Mouse (Mus musculus): ENCODE results near the gene Kcnb1. TPM values are rescaled to one million over a fixed set of nuclear protein-coding genes. Genes with fewer than 3 reads are reported as not detected.

Gene Kcnb1
- polyA plus RNA-seq, 1 experiment from 2014 or later = 0.24 TPM

DNA sequence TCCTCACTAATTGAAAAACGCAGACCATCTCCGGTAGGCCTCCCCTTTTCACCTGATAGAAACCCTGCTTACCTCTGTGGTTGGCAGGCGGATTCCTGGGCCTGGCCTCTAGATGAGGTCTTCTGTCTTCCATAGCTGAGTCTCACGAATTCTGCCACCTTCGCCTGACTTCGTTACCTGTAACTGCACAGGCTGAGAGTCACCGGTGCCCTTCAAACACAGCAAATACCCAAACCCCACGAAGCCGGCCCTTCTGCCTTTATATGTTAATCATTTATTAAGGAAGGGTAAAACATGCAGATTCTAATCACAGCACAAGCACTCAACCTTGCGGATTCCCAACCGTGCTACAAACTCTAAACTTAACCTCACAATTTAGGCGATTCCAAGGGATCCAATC, 130.0 kb downstream of the Kcnb1 start:
- H3K4me3 ChIP-seq = no peak overlapping the region
- peaks cover 23% of the 10 kb centered on the region for H3K4me1 ChIP-seq (replicated peaks)
- 0 out of 2 replicates have a peak overlapping the region, but pooled peaks have one; percentile 14 for H3K9ac ChIP-seq
- no peak overlapping the region for H3K27ac ChIP-seq (ENCODE audit: poor library complexity, severe bottlenecking)
- 67% methylated on average over 12 of the region's 12 CpGs for WGBS
- H3K9me3 ChIP-seq (replicated peaks) = no peaks in the 10 kb centered on the region
- no peaks in the 10 kb centered on the region for H3K27me3 ChIP-seq (replicated peaks)
- no peak overlapping the region for H3K4me2 ChIP-seq
- H3K36me3 ChIP-seq = peaks cover 47% of the 10 kb centered on the region
- no peak for ATAC-seq (ENCODE audit: insufficient number of reproducible peaks, low FRiP score)

DNA sequence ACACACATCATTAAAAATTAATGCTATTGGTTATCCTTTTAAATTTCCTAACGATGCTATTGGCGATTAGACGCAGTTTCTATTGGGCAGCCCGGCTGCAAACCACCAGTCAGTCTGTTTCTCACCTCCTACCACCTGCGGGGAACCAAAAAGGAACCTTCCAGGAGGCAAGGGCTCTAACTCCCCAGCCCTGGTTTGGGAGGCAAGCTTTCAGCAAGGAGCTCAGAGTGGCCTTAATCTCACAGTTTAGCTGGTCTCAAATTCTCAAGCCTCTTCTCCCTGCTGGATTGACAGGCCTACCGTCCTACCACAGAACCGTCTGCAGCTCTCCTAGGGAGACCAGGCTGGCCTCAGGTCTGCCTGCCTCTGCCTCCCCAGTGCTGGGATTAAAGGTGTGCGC, 130.4 kb downstream of the Kcnb1 start:
- 0 out of 2 replicates have a peak overlapping the region, but pooled peaks have one; percentile 14 for H3K9ac ChIP-seq
- 49% methylated on average over 8 of the region's 8 CpGs for WGBS
- H3K4me2 ChIP-seq = no peak overlapping the region
- no peak overlapping the region for H3K27ac ChIP-seq (ENCODE audit: poor library complexity, severe bottlenecking)
- no peak for ATAC-seq (ENCODE audit: insufficient number of reproducible peaks, low FRiP score)
- H3K36me3 ChIP-seq = peaks cover 47% of the 10 kb centered on the region
- no peak overlapping the region for H3K4me3 ChIP-seq
- peaks cover 19% of the 10 kb centered on the region for H3K4me1 ChIP-seq (replicated peaks)
- no peaks in the 10 kb centered on the region for H3K9me3 ChIP-seq (replicated peaks)
- H3K27me3 ChIP-seq (replicated peaks) = no peaks in the 10 kb centered on the region

DNA sequence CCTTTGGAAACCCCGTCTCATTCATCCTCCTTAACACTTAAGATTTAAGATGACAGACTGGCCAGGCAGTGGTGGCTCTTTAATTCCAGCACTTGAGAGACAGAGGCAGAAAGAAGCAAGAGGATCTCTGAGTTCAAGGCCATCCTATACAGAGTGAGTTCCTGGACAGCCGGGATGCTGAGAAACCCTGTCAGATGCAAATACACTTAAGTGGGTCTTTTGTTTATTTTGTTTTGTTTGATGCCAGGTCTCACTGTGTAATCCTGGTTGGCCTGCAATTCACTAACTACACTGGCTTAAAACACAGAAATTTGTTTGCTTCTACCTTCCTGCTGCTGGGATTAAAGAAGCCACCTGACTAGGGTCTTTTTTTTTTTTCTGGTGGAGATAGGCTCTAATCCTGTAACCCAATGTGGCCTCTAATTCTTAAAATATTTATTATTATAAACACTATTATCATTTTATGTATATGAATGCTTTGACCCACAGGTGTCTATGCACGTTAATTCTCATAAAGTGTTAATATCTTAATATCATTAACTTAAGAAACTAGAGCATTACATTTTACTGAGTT, 131.1 kb downstream of the Kcnb1 start:
- H3K4me2 ChIP-seq = no peak overlapping the region
- H3K9ac ChIP-seq = no peak overlapping the region
- no peak overlapping the region for H3K27ac ChIP-seq (ENCODE audit: poor library complexity, severe bottlenecking)
- peaks cover 18% of the 10 kb centered on the region for H3K4me1 ChIP-seq (replicated peaks)
- WGBS = 65% methylated on average over 3 of the region's 3 CpGs
- H3K9me3 ChIP-seq (replicated peaks) = no peaks in the 10 kb centered on the region
- H3K4me3 ChIP-seq = no peak overlapping the region
- ATAC-seq (ENCODE audit: insufficient number of reproducible peaks, low FRiP score) = no peak
- peaks cover 48% of the 10 kb centered on the region for H3K36me3 ChIP-seq
- no peaks in the 10 kb centered on the region for H3K27me3 ChIP-seq (replicated peaks)

DNA sequence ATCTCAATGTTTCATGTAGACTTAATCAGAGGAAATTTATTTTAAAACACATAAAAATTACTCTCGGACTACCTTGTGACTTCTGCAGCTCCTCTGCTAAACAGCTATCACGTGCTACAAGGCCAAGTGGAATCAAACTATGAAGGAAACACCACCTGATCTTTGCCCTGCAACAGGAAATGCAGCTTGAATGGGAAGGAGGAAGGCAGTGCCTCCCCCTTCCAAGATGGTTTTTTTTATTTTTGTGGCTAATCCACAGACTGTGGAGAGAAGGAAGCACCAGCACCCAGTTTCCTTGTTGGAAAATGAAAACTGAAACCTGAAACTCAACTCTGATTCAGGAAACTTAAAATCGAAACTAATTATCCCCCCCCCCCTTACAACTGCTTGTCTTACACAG, 131.8 kb downstream of the Kcnb1 start:
- no peak overlapping the region for H3K4me3 ChIP-seq
- H3K4me2 ChIP-seq = no peak overlapping the region
- no peak overlapping the region for H3K9ac ChIP-seq
- peaks cover 50% of the 10 kb centered on the region for H3K36me3 ChIP-seq
- ATAC-seq (ENCODE audit: insufficient number of reproducible peaks, low FRiP score) = no peak
- no peak overlapping the region for H3K27ac ChIP-seq (ENCODE audit: poor library complexity, severe bottlenecking)
- no peaks in the 10 kb centered on the region for H3K9me3 ChIP-seq (replicated peaks)
- 59% methylated on average over 3 of the region's 3 CpGs for WGBS
- H3K27me3 ChIP-seq (replicated peaks) = no peaks in the 10 kb centered on the region
- peaks cover 24% of the 10 kb centered on the region for H3K4me1 ChIP-seq (replicated peaks)

DNA sequence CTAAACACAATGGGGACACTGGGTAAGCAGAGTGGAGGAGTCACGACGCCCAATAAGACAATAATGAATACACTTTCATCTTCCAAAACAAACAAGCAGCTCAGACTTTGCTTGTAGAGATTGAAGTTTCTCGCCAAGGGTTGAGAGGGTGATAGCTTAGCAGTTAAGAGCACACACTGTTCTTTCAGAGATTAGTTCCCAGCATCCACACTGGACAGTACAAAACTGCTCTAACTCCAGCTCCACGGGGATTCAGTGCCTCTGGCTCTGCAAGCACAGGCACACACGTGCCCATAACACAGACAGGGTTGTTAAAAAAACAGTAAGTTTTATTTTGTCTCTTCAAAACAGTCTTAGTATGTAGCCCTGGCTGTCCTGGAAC, 133.0 kb downstream of the Kcnb1 start:
- Histone ChIP-seq H3K4me3 (no peak overlapping the region), H3K36me3 (peaks cover 58% of the 10 kb centered on the region), H3K27me3 (replicated peaks) (no peaks in the 10 kb centered on the region), H3K9me3 (replicated peaks) (no peaks in the 10 kb centered on the region), H3K4me1 (replicated peaks) (peaks cover 28% of the 10 kb centered on the region), H3K4me2 (no peak overlapping the region), H3K27ac (ENCODE audit: poor library complexity, severe bottlenecking) (no peak overlapping the region), H3K9ac (no peak overlapping the region)
- no peak for ATAC-seq (ENCODE audit: insufficient number of reproducible peaks, low FRiP score)
- 83% methylated on average over 5 of the region's 5 CpGs for WGBS

DNA sequence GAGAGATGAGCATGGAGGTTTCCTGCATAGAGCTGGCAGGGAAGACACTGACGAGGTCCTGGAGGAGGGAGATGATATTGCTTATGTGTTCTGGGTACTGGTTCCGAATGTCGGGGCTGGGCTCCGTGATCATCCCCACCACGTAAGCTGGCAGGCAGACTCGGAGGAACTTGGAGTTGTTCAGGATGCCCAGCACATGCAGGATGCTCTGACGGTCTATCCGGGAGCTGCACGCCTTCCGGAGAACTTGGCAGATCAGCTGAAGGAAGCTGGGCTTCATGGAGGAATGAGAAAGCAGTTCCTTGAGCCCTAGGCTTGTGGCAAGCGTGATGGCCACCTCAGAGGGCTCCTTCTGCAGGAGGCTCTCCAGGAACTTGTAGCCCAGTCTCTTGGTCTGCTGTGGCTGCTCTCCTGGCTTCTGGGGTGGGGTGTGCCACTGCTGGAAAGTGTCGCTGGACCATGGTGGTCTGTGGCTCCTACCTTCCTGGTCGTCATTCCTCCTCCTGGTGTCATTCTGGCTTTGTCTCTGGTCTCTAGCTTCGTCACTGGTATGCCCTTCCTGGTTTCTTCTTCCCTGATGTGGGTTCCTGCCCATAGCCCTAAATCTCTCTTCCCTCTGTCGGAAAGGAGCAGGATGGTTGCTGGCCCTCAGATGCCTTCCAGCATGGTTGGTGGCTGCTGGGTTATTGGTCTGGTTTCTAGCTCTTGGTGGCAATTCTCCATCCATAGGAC, 133.6 kb downstream of the Kcnb1 start:
- no peak overlapping the region for H3K4me3 ChIP-seq
- 95% methylated on average over 15 of the region's 15 CpGs for WGBS
- H3K4me2 ChIP-seq = no peak overlapping the region
- H3K27me3 ChIP-seq (replicated peaks) = no peaks in the 10 kb centered on the region
- H3K27ac ChIP-seq (ENCODE audit: poor library complexity, severe bottlenecking) = no peak overlapping the region
- no peak for ATAC-seq (ENCODE audit: insufficient number of reproducible peaks, low FRiP score)
- peaks cover 64% of the 10 kb centered on the region for H3K36me3 ChIP-seq
- H3K4me1 ChIP-seq (replicated peaks) = peaks cover 23% of the 10 kb centered on the region
- no peak overlapping the region for H3K9ac ChIP-seq
- H3K9me3 ChIP-seq (replicated peaks) = no peaks in the 10 kb centered on the region

DNA sequence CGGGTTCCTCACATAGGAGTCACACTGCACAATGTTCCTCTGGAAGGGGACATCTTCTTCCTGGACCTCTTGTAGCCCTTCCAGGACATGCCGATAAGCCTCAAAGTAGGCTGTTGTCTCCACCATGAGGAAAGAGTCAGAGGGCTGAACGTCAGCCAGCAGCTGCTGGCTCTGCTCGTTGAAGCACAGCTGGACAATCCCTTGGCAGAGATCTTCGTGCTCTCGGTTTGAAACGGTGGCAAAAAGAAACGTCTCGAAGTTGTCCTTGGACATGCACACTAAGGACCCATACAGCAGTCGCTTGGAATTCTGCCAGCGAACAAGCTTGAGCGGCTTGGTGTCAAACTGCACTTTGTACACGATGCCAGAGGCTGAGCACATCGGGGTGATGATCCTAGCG, 134.6 kb downstream of the Kcnb1 start:
- ATAC-seq (ENCODE audit: insufficient number of reproducible peaks, low FRiP score) = no peak
- Histone ChIP-seq H3K9me3 (replicated peaks) (no peaks in the 10 kb centered on the region), H3K4me2 (no peak overlapping the region), H3K27ac (ENCODE audit: poor library complexity, severe bottlenecking) (no peak overlapping the region), H3K36me3 (peaks cover 71% of the 10 kb centered on the region), H3K27me3 (replicated peaks) (no peaks in the 10 kb centered on the region), H3K4me1 (replicated peaks) (peaks cover 15% of the 10 kb centered on the region), H3K4me3 (no peak overlapping the region), H3K9ac (no peak overlapping the region)
- 90% methylated on average over 15 of the region's 15 CpGs for WGBS

DNA sequence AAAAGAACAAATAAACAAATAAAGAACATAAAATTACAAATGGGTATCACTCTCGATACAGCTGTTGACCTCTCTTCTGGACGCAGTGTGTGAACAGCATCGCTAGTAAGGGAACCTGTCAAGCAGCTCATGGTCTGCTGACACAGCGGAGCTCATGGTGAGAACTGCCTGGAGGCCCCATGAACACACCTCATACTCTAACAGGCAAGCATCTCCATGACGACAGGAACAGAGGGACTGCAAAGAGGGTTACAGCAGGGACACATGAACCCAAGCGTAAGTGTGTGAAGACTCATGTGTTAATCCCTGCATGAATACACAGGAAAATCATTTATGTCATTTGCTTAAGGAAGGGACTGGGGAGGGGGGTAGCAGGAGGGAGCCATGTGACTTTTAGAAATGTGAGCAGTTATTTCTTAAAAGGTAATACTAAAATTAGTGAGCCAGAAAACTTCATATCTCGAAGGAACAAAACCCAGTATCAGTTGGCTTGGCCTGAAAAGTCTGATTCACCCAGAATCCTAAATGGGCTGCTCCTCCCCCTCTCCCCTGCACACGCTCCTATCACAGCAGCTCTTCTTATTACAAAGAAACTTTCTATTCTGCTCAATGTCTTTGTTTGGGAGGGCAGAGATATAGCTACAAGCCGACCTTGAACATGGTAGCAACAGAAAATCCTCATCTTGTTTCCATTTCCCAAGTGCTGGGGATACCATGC, 136.7 kb downstream of the Kcnb1 start:
- 70% methylated on average over 9 of the region's 9 CpGs for WGBS
- Histone ChIP-seq H3K4me2 (no peak overlapping the region), H3K27ac (ENCODE audit: poor library complexity, severe bottlenecking) (0 out of 2 replicates have a peak overlapping the region, but pooled peaks have one; percentile 25), H3K9me3 (replicated peaks) (no peaks in the 10 kb centered on the region), H3K9ac (no peak overlapping the region), H3K27me3 (replicated peaks) (no peaks in the 10 kb centered on the region), H3K4me1 (replicated peaks) (peaks cover 21% of the 10 kb centered on the region), H3K36me3 (peaks cover 79% of the 10 kb centered on the region), H3K4me3 (no peak overlapping the region)
- no peak for ATAC-seq (ENCODE audit: insufficient number of reproducible peaks, low FRiP score)

DNA sequence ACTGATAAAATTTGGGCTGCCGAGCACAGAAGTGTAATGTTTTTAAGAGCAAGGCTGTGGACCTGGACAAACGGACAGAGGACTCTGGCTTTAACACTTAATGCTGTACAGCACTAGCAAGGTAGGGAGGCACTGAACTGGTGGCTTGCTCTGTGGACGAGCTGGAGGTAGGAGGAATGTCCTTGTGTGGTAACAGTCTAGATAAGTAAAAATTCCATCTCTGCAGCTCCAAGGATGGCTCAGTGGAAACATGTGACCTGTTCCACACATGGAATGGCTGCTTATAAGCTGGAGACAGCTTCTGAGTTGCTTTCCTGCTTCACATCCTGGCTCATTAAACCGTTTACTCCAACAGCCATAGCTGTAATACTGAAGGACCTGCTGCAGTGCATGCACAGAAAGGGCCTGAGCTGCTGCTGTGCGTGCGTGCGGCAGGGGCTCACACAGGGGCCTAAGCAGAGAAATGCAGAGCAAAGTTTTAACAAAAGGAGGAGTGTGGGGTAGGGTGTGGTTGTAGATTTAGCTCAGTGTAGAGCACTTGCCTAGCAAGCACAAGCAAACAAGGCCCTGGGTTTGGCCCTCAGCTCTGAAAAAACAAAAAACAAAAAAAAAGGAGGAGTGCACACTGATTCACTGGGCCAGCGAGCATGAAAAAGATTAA, 141.1 kb downstream of the Kcnb1 start:
- no peaks in the 10 kb centered on the region for H3K27me3 ChIP-seq (replicated peaks)
- H3K4me2 ChIP-seq = 0 out of 2 replicates have a peak overlapping the region, but pooled peaks have one; percentile 2
- peak overlapping the region; percentile 89 for H3K27ac ChIP-seq (ENCODE audit: poor library complexity, severe bottlenecking)
- peak; percentile 37; the same call in 1 of the 2 replicates for ATAC-seq (ENCODE audit: insufficient number of reproducible peaks, low FRiP score)
- peak overlapping the region; percentile 53 for H3K9ac ChIP-seq
- peaks cover 22% of the 10 kb centered on the region for H3K4me1 ChIP-seq (replicated peaks)
- no peaks in the 10 kb centered on the region for H3K9me3 ChIP-seq (replicated peaks)
- 62% methylated on average over 8 of the region's 8 CpGs for WGBS
- H3K36me3 ChIP-seq = peaks cover 81% of the 10 kb centered on the region
- no peak overlapping the region for H3K4me3 ChIP-seq

DNA sequence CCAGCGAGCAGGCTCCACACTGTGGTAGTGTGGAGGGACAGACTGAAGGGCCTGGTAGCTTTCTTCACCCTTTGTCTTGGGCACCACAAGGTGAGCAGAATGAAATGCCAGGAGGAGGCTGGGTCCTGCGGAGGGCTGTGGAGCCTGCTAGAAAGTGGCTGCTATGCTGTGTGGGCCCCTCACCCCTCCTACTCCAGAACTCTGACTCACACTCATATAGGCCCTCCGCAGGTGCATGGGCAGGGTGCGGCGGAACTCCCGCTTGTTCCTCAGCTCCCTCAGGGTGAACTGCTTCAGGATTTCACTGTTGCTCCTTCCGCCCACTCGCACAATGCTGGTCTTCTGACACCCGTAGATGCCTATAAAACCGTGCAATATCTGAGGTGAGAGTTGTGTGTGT, 141.7 kb downstream of the Kcnb1 start:
- H3K36me3 ChIP-seq = peaks cover 82% of the 10 kb centered on the region
- peak overlapping the region; percentile 89 for H3K27ac ChIP-seq (ENCODE audit: poor library complexity, severe bottlenecking)

More for the DNA sequence above, 141.7 kb downstream of the Kcnb1 start:
- H3K27me3 ChIP-seq (replicated peaks) = no peaks in the 10 kb centered on the region
- 86% methylated on average over 10 of the region's 10 CpGs for WGBS
- H3K4me1 ChIP-seq (replicated peaks) = peaks cover 18% of the 10 kb centered on the region
- H3K4me3 ChIP-seq = no peak overlapping the region
- ATAC-seq (ENCODE audit: insufficient number of reproducible peaks, low FRiP score) = no peak
- H3K9ac ChIP-seq = no peak overlapping the region
- no peak overlapping the region for H3K4me2 ChIP-seq
- H3K9me3 ChIP-seq (replicated peaks) = no peaks in the 10 kb centered on the region
